In the genomic region with DNA sequence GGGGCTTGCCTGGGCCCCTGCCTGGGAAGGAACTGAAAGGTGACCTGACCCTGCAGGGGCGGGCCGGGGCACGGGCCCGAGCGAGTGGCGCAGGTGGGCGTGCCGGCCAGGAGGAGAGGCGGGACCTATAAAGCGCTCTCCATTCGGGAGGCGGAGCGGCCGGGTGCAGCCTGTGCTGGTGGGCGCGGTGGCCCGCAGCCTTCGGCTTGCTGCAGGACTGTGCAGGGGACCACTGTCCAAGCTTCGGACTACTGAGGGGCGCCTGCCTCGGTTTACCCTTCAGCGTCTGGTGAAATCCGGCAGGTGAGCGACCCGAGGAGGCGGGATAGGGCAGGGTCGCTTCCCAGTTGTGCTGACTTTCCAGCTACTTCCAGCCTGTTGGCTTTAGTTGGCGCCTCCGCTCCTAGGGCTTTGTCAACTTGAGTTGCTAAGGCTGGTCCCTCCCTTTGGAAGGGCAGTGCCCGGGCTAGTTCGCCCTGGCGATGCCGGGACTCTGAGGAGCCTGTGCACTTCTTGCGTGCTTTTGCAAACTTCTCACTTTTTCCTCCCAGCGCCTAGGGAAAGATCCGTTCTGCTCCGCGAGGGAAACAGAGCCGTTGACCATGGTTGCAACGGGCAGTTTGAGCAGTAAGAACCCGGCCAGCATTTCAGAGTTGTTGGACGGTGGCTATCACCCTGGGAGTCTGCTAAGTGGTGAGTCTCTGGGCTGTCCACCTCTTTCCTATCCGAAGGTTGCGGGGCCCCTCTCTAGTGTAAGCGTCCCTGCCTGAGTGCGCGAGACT, we compare ENCODE assay signal across 8 mouse cellular contexts. TPM values are rescaled to one million over a fixed set of nuclear protein-coding genes. Genes with fewer than 3 reads are reported as not detected.
DNase-seq lines count a peak whose midpoint lies in the region; ATAC-seq and TF ChIP-seq lines count a peak whose summit lies in the region.

No protein-coding gene starts in this region.

- no peaks in the 10 kb centered on the region for H3K9me3 ChIP-seq in forebrain, postnatal 0 days (ENCODE audit: low read length)
- H3K9me3 ChIP-seq in hindbrain, embryonic 11.5 days (ENCODE audit: control insufficient read depth, low read length), result no peaks in the 10 kb centered on the region
- no peaks in the 10 kb centered on the region for H3K9me3 ChIP-seq in limb, embryonic 13.5 days
- no peaks in the 10 kb centered on the region for H3K9me3 ChIP-seq in midbrain, embryonic 11.5 days (ENCODE audit: control insufficient read depth, low read length)

- WGBS in forebrain, postnatal 0 days, result 1% methylated on average over 47 of the region's 47 CpGs
- under 1% methylated on average over 46 of the region's 47 CpGs for WGBS in hindbrain, embryonic 11.5 days
- WGBS in limb, embryonic 13.5 days, result under 1% methylated on average over 45 of the region's 47 CpGs
- under 1% methylated on average over 47 of the region's 47 CpGs for whole genome bisulfite sequencing in midbrain, embryonic 11.5 days

- peak; percentile 77 for ATAC-seq in forebrain, postnatal 0 days
- ATAC-seq in hindbrain, embryonic 11.5 days (ENCODE audit: low FRiP score), result peak; percentile 95
- ATAC-seq in limb, embryonic 13.5 days (ENCODE audit: low FRiP score, low read depth), result peak; percentile 94
- peak; percentile 95 for ATAC-seq in midbrain, embryonic 11.5 days (ENCODE audit: low FRiP score)

- peak overlapping the region; percentile 39 for H3K4me3 ChIP-seq in forebrain, postnatal 0 days (ENCODE audit: low read depth, low read length)
- peak overlapping the region; percentile 30 for H3K4me3 ChIP-seq in hindbrain, embryonic 11.5 days (ENCODE audit: low read depth, low read length)
- H3K4me3 ChIP-seq in limb, embryonic 13.5 days, result peak overlapping the region; percentile 57
- peak overlapping the region; percentile 49 for H3K4me3 ChIP-seq in midbrain, embryonic 11.5 days (ENCODE audit: low read depth, low read length)

- H3K4me1 ChIP-seq in forebrain, postnatal 0 days (ENCODE audit: insufficient read depth), result 0 out of 2 replicates have a peak, but pooled peaks cover 8% of the 10 kb centered on the region
- H3K4me1 ChIP-seq in hindbrain, embryonic 11.5 days (replicated peaks; ENCODE audit: control insufficient read depth, insufficient read depth, low read length), result no peaks in the 10 kb centered on the region
- H3K4me1 ChIP-seq in limb, embryonic 13.5 days, result peaks cover 11% of the 10 kb centered on the region
- peaks cover 20% of the 10 kb centered on the region for H3K4me1 ChIP-seq in midbrain, embryonic 11.5 days (ENCODE audit: control insufficient read depth, insufficient read depth, low read length)

- H3K27ac ChIP-seq in forebrain, postnatal 0 days (ENCODE audit: low read depth, low read length), result peak overlapping the region; percentile 45; the same call in 1 of the 2 replicates
- no peak overlapping the region for H3K27ac ChIP-seq in hindbrain, embryonic 11.5 days (ENCODE audit: low read depth, low read length)
- no peak overlapping the region for H3K27ac ChIP-seq in limb, embryonic 13.5 days
- H3K27ac ChIP-seq in midbrain, embryonic 11.5 days (ENCODE audit: low read depth, low read length), result no peak overlapping the region

- peak overlapping the region; percentile 86 for H3K4me2 ChIP-seq in forebrain, postnatal 0 days (ENCODE audit: low read depth)
- H3K4me2 ChIP-seq in hindbrain, embryonic 11.5 days (replicated peaks; ENCODE audit: low read depth, low read length), result peak overlapping the region; percentile 61
- peak overlapping the region; percentile 93 for H3K4me2 ChIP-seq in limb, embryonic 13.5 days (replicated peaks)
- peak overlapping the region; percentile 88 for H3K4me2 ChIP-seq in midbrain, embryonic 11.5 days

- TF ChIP-seq CTCF in forebrain, postnatal 0 days (IDR thresholded peaks at IDR 0.05; ENCODE audit: low read depth), result no peak

- no peaks in the 10 kb centered on the region; the same call in 1 of the 2 replicates for H3K27me3 ChIP-seq in forebrain, postnatal 0 days (ENCODE audit: insufficient read depth, low read length)
- H3K27me3 ChIP-seq in hindbrain, embryonic 11.5 days (ENCODE audit: control insufficient read depth, insufficient read depth, low read length), result 0 out of 2 replicates have a peak, but pooled peaks cover 2% of the 10 kb centered on the region
- peaks cover 24% of the 10 kb centered on the region for H3K27me3 ChIP-seq in limb, embryonic 13.5 days
- H3K27me3 ChIP-seq in midbrain, embryonic 11.5 days (ENCODE audit: control insufficient read depth, insufficient read depth, low read length), result peaks cover 3% of the 10 kb centered on the region; the same call in 1 of the 2 replicates
- H3K27me3 ChIP-seq in splenic B cell, adult 2 months (ENCODE audit: control insufficient read depth, insufficient read depth, low read length, poor library complexity, severe bottlenecking), result no peaks in the 10 kb centered on the region

- H3K9ac ChIP-seq in forebrain, postnatal 0 days, result peak overlapping the region; percentile 39
- H3K9ac ChIP-seq in hindbrain, embryonic 11.5 days (ENCODE audit: low read depth, low read length), result peak overlapping the region; percentile 21
- peak overlapping the region; percentile 67 for H3K9ac ChIP-seq in limb, embryonic 13.5 days
- peak overlapping the region; percentile 70 for H3K9ac ChIP-seq in midbrain, embryonic 11.5 days (ENCODE audit: low read length)

- H3K36me3 ChIP-seq in forebrain, postnatal 0 days (ENCODE audit: insufficient read depth), result no peaks in the 10 kb centered on the region
- H3K36me3 ChIP-seq in hindbrain, embryonic 11.5 days (ENCODE audit: control insufficient read depth, insufficient read depth, low read length), result no peaks in the 10 kb centered on the region
- H3K36me3 ChIP-seq in limb, embryonic 13.5 days, result no peaks in the 10 kb centered on the region
- no peaks in the 10 kb centered on the region for H3K36me3 ChIP-seq in midbrain, embryonic 11.5 days (ENCODE audit: control insufficient read depth, insufficient read depth, low read length)
- no peaks in the 10 kb centered on the region for H3K36me3 ChIP-seq in splenic B cell, adult 2 months (ENCODE audit: control insufficient read depth, insufficient read depth, low read length, poor library complexity, severe bottlenecking)

- DNase-seq in frontal cortex, postnatal 25 days (ENCODE audit: low spot score in 2 of 2), result peak; percentile 19 to 28
- DNase-seq in frontal cortex, adult 2 months (ENCODE audit: extremely low spot score in 1 of 2, low spot score in 1 of 2), result no peak
- DNase-seq in c-Kit-positive CD71-positive TER-119-positive erythroid progenitor cells, embryonic 14.5 days (ENCODE audit: low spot score), result peak; percentile 2
- no peak for DNase-seq in forebrain, postnatal 0 days
- peak; percentile 71 for DNase-seq in hindbrain, embryonic 11.5 days (ENCODE audit: low spot score)
- peak; percentile 97 for DNase-seq in midbrain, embryonic 11.5 days (ENCODE audit: low spot score, missing footprints)
- peak; percentile 23 for DNase-seq in splenic B cell, adult 2 months (ENCODE audit: low read depth, low spot score)

RNA-seq across cellular contexts. Expression of gene Ddit4l, which starts 2.4 kb away (rescaled TPM):
- 13.5 and 19.1 TPM in 2 replicates for polyA plus RNA-seq in frontal cortex, adult 2 months (2012; rRNA removed)
- total RNA-seq in forebrain, postnatal 0 days (2014; rRNA removed), result 1.8 and 4.6 TPM in 2 replicates
- polyA plus RNA-seq in forebrain, postnatal 0 days (2015; fragmentation: Nextera tagmentation; extraction: Ambion mirVana), result 5.5 and 5.6 TPM in 2 replicates
- polyA plus RNA-seq in hindbrain, embryonic 11.5 days (2014; fragmentation: Nextera tagmentation; extraction: Ambion mirVana), result 8.3 and 8.6 TPM in 2 replicates
- 20.1 and 21.4 TPM in 2 replicates for polyA plus RNA-seq in limb, embryonic 13.5 days (2015; fragmentation: Nextera tagmentation; extraction: Ambion mirVana)
- polyA plus RNA-seq in midbrain, embryonic 11.5 days (2014; fragmentation: Nextera tagmentation; extraction: Ambion mirVana), result 13.7 and 16.8 TPM in 2 replicates

RNA-seq across cellular contexts. Expression of gene Gm21962, which starts 47.6 kb away (rescaled TPM):
- not detected in 2 replicates for polyA plus RNA-seq in frontal cortex, adult 2 months (2012; rRNA removed)
- total RNA-seq in forebrain, postnatal 0 days (2014; rRNA removed), result 0.19 TPM in 1 of 2 replicates, not detected in the other
- not detected in 2 replicates for polyA plus RNA-seq in forebrain, postnatal 0 days (2015; fragmentation: Nextera tagmentation; extraction: Ambion mirVana)
- not detected in 2 replicates for polyA plus RNA-seq in hindbrain, embryonic 11.5 days (2014; fragmentation: Nextera tagmentation; extraction: Ambion mirVana)
- polyA plus RNA-seq in limb, embryonic 13.5 days (2015; fragmentation: Nextera tagmentation; extraction: Ambion mirVana), result not detected in 2 replicates
- polyA plus RNA-seq in midbrain, embryonic 11.5 days (2014; fragmentation: Nextera tagmentation; extraction: Ambion mirVana), result not detected in 2 replicates

Comparison
In these comparisons a context has a peak if more than half of its experiments do, and no peak if none do; other contexts are left out.
1. DNase-seq: peak in frontal cortex, postnatal 25 days (2 of 2), c-Kit-positive CD71-positive TER-119-positive erythroid progenitor cells, embryonic 14.5 days (single experiment), hindbrain, embryonic 11.5 days (single experiment), midbrain, embryonic 11.5 days (single experiment) and splenic B cell, adult 2 months (single experiment); none in frontal cortex, adult 2 months (0 of 2) and forebrain, postnatal 0 days (single experiment).
2. Peak in every context shown above with its lines, with median percentiles within 50 percentile points of each other: ATAC-seq, H3K4me2 ChIP-seq, H3K4me3 ChIP-seq and H3K9ac ChIP-seq.